Mouse (Mus musculus) liver (tissue): ENCODE measurements around the gene Cbwd1.
A peak's percentile ranks its signal among the peaks of the same experiment; 100 is the strongest.

Experiments
- DNase-seq: peaks from one replicate; pipeline ENCODE4 v3.0.0-alpha.2; 2020; ENCODE audit warnings: mixed read lengths

Gene Cbwd1

DNA sequence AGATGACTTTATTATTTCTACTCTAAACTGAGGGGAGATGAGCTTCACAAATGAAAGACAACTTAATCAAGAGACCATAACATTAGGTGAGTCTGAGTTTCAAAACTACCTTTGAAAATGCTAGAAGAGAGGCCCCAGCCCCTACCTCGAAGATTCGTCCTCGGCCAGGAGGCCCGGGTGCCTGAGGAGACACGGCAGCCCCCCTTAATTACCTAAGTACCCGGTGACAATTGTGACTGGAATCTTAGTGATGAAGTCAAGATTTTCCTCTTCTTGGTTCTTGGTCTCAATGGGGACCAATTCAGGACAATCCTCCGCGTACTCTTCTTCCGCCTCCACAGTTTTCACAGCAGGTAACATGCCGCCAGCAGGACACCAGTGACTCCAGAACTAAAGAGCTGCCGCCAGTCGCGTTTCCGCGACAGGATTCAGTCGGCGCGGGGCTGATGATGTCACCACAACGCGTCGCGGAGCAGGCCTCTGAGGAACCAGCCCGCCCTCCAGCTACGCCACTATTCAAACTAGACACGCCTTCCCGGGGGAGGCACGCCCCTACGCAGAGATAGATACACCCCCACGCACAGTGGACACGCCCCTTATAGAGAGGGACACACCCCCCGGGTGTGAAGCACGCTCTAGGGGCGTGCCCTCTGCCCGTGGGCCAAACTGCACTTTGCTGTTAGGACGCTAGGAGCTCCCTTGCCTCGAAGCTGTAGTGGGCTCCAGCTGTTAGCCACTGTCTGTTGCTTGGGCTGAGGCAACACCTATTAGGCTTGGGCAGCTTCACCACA lies at the start of gene Cbwd1:
Cbwd1 (minus strand) TSS at position 439 of the 791 bp plus-strand sequence.
- DNase-seq, result peak; percentile 99

DNA sequence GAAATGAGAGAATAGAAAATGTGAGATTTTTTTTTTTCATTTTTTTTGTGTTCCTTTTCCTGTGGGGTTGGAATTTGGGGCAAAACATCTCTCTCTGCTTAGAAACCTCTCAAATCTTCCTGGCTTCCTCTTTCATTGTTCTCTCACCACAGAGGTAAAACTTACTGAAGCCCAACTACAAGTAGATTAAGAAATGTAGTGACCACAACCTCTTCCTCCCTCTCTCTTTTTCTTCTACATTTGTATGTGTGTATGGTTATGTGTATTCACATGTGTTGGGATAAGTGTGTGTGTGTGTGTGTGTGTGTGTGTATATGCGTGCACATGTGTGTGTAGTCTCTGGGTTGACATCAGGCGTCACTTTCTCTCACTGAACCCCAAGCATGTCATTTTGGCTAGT lies 47.1 kb upstream of the Cbwd1 start:
- no peak for DNase-seq

DNA sequence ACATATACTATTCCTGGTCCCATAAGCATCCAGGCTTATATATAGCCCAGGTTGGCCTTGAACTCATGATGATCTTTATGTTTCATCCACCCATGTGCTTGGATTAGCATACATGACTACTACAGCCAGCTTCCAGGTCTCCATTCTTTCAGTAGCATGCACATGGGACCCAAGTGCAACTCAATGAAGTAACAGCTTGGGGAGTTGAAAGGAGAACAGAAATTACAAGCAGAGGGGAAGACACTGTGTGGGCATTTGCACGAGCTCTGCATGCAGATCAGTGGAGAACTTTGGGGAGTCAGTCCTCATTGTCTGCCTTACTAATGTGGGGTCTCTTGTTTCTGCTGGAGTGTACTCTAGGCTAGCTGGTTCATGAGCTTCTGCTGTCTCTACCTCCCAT lies 45.3 kb upstream of the Cbwd1 start:
- no peak for DNase-seq

DNA sequence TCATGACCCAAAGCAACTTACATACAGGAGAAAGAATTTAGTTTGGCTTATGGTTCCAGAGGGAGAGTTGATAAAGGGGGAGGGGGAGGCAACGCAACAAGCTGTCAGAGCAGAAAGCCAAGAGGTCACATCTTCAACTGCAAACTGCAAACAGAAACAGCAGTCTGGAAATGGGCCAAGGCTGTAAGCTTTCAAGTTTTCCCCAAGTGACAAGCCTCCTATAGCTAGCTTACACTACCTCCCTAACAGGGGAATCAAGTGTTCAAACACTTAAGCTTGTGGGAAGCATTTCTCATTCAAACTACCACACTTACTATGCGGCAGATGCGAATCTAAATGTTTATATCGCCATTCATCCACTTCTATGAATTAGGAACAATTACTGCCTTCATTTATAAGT lies 42.4 kb upstream of the Cbwd1 start:
- DNase-seq, result no peak

DNA sequence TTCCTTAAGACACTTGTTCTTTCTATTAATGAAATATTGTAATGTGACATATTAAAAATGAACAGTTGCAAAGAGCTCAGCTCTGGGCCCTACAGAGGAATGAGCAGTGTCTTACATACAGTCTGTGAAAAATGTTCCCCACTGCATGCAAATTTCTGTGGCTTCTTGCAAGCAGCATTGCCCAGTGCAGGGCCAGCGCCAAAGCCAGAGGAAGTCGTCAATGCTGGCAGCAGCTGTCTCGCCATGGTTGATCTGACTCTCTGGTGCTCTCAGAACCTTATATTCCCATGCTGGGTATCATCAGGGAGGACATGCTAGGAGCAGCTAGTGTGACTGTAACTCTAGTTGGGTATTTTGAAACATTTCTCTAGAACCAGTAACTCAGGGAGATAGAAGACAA lies 41.4 kb upstream of the Cbwd1 start:
- no peak for DNase-seq

DNA sequence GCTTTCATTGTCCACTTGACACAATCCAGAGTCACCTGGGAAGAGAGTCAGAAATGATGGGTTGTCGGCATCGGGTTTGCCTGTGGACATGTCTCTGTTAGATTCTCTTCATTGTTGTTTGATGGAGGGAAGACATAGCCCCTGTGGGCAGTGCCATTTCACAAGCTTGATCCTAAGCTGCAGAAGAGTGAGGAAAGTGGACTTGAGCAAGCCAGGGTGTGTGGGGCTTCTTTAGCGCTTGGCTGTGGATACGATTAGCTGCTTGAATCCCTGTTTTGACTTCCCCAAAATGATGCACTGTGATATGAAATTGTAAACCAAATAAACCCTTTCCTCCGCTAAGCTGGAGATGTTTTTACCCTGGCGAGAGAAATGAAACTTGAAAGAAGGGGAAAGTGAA lies 40.6 kb upstream of the Cbwd1 start:
- DNase-seq, result no peak

DNA sequence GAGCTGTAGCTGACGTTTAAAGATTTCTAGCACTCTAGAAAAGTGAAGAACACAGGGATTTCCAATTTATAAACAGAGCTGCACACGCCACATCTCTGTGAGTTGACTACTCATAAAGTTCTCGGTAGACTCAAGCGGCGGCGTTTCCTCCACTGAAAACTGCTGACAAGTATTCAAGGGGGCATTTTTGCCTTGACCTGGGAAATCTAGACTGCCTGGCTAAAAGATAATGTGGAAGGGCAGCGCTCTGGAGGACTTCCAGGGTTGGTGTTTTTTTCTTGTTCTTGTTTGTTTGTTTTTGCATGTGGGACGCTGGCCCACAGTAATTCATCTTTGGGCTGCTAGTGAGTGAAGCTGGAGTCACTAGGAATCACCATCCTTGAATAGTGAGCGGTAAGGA lies 38.7 kb upstream of the Cbwd1 start:
- peak; percentile 29 for DNase-seq

DNA sequence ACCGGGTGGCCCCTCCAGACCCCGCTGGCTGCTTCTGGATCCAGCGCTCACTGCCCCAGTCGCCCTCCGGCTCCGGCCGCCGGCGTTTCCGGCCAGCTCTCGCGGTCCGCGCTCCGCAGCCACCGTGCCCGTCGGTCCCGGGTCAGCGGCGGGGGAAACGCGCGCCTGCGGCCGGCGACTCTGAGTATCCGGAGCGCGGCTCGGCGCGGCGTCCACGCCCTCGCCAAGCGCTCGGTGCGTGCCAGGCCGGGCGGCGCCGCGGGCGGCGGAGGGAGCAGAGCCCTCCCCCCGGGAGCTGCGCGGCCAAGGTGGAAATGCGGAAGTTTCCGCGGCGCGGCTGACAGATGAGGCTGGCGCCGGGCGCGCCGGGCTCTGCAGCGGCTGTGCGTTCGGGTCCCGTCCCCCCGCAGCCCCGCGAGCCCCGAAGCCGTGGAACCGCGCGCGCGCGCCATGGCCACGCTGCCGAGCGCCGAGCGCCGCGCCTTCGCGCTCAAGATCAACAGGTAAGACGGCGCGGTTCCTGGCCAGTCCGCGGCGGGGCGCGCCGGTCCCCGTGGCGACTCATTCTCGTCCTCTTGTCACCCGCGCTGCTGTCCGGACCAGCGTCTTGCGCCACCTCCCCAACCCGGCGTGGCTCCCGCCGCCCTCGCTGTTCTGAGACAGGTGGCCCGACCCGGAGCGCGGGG lies 37.9 kb upstream of the Cbwd1 start, which contains the start of gene Dock8:
Dock8 (plus strand) TSS at position 334 of the 686 bp plus-strand sequence.
- peak; percentile 77 for DNase-seq

DNA sequence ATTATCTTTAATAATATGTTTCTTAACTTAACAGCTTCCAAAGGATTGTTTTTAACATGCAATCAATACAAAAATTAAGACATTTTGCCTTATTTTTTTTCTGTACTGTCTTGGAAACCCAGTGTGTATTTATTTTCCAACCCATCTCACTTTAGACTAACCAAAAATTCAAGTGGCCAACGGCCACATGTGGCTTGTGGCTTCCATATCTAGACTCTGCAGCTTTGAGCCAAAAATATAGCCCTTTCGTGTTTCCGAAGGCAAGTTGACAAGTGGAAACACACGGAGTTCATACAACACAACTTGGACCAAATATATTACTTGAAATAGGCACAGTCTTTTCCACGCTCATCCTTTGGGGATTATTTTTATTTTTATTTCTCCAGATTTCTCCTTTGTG lies 37.2 kb upstream of the Cbwd1 start:
- DNase-seq, result peak; percentile 23

DNA sequence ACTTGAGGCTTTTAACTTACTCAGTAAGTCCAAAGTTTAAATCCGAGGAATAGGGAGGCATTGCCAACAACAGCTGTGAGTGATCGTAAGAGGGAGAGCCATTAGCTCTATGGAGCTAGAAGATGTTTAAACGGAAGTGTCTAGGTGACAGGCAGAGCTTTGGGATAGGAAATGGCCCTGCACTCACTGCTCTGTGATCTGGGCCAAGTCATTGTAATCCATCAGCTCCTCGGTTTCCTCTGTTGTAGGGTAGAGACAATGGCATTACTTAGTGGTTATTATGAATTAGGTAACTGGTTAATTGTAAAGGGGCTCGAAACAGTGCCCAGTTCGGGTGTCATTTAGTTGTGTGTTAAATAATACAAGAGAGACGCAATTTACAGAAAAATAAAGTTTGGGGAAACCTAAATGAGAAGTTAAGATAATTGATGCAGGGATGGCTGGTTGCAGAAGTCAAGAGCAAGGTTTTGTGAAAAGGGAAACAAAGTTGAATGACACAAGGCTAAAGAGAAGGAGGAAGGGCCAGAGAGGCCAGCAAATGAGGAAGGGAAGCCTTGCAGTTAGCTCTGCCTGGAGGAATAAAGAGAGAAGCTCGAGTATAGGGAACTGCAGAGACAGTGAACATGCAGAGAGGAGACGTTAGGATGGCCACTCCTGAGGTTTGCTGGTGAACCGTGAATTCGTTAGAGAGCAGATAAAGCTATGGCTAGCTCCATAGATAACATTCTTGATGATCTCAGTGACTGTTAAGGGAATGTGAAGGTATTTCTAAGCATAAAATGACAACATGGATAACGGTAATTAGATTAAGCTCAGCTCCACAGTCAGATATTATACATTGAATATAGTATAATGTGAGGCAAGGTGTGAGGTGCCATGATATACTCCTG lies 35.6 kb upstream of the Cbwd1 start:
- DNase-seq, result no peak

DNA sequence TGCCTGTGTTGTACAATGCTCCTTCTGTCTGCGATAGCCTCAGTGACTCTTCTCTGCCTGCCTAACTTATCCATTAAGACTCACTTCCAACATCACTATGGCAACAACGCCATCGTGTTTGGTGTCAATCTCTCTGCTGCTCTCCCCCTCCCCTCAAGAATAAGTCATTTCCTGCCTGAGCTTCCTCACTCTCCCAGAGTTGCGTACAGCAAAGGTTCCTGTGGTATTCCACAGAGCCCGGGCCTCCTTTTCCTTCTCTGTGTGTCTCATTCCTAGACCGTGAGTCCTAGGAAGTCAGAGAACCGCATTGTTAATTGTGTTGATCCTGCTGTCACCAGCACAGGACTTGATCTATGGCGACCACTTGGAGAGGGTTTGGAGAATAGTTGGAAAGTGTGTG lies 33.5 kb upstream of the Cbwd1 start:
- DNase-seq, result no peak

DNA sequence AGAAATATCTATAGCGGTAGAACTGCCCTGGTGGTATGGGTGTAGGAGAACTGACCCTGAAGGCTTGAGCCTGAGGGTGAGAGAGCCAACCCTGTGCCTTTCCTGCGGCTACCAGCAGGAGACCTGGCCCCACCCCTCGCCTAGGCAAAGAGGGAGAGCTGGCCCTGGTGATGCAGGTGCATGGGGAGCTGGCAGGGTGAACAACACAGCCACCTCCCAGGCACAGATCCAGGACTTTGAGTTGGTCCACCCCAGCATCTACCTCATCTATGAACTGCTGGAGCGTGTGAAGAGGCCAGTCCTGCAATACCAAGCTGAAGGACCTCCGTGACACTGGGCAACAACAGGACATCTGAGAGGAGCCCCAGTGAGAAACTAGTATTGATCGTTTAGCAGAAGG lies 32.1 kb upstream of the Cbwd1 start:
- no peak for DNase-seq

DNA sequence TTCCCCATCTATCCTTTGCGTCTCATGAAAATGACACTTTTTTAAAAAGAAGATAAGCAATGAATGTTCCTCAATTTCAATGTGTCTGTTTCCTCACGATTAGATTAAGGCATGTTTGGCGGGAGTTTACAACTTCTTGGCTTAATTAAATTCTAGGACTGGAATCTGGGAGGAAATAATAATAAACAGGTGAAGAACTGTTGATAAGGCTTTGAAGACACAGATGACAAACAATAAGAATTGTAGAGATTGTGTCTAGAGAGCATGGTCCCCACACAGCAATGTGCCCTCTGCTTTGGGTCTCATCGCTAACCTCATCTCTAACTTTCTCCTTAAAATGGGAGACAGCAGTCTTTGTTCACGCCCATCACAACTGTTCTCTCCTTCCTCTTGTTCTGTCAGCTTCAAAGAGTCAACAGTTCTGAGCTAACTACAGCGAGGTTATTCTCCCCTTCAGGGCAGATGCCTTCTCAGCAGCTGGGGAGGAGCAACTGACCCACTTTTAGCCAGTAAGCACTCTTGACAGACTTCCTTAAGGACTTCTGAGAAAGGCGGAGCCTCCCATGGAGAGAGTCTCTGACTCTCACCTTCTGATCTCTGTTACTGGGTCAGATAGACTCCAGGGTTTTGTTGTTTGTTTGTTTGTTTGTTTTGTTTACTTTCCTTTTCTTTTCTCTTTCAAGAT lies 28.9 kb upstream of the Cbwd1 start:
- DNase-seq, result peak; percentile 35

DNA sequence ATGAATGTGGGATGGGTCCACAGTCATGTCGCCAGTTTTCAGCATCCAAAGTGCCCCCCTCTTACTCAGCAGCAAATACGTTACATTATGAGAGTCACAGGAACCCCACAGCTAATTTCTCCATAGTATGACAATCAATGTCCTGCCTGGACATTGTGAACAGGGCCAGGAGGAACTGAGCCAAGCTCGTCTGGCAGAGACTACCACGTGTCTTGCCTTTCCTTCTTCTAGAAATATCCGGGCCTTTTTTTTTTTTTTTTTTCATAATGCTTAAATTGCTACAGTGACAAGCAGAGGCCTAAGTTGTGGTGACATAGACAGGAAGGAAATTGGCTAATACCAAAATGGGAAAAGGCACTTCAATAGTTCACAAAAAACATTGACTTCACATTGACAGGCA lies 27.4 kb upstream of the Cbwd1 start:
- DNase-seq, result no peak

DNA sequence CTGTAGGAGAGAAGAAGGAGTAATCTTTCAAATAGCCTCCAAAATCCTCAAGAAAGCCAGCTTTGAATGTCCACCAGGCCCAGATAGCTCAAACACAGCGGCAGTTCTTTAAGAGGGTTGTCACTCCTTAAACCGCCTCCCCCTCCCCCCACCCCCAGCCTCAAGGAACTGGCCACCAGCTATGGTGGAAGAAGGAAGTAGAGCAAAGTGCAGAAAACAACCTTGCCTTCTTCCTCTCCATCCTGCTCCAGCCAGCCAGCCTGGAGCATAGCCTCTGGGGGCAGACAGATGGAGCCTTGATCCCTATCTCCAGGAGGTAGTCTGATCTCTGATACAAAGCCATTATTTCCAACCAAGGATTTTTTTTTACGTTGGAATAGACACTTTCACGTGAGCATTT lies 25.9 kb upstream of the Cbwd1 start:
- no peak for DNase-seq

DNA sequence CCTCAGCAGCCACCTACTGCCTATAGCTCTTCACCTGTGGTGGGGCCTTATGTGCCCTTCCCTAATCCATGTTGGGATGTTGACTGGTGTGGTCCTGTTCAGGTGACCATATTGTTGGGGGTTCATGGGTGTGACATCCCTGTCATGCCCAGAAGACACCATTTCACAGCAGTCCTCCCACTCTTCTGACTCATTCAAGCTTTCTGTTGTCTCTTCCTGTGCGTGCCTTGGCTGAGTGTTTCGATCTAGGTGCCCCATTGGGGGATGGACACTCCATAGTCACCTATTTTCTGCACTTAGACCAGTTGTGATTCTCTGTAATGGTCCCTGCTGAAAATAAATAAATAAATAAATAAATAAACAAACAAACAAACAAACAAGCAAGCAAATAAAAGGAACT lies 23.6 kb upstream of the Cbwd1 start:
- no peak for DNase-seq

DNA sequence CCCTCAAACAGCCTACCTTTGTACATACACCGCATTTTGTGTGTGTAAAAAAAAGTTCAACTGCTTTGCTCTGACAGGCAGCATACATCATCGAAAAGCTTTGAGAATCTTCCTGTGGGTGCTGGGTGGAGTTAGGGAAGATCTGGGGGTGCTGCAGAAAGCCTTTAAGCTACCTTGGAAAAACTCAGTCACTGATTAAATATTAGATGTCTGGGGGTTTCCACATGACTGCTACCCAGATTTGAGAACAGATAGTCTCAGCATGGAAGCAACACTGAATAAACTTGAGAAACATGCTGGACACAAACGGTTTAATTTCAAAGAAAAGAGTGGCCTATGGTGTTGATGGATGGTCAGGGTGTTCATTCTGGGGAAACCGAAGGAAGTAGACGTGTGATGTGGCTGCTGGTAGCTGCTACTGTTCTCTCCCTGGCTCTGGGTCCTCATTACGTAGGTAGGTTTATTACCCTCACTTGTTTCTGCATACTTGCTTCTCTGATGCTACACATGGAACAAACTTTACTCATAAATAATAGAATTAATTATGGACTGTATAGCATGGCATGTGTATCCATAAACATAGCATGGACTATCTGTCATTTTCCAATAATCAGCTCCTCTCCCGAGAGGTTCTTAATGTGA lies 22.6 kb upstream of the Cbwd1 start:
- DNase-seq, result no peak

DNA sequence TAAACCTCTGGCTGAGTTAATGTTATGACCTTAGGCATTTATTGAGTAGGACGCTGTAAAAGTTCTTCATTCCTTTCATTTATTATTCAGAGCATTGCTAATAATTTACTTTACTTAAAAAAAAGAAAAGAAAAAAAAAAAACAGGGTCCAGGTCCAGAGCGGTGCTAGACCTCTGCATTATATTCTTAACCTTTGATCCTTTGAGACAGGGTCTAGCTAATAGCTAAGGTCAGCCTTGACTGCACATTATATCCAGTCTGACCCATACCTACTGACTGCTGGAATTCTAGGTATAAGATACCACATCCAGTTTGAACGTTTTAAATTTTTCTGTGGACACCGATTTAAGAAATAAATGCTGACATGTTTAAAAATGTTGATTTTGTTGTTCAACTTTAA lies 21.6 kb upstream of the Cbwd1 start:
- DNase-seq, result no peak

DNA sequence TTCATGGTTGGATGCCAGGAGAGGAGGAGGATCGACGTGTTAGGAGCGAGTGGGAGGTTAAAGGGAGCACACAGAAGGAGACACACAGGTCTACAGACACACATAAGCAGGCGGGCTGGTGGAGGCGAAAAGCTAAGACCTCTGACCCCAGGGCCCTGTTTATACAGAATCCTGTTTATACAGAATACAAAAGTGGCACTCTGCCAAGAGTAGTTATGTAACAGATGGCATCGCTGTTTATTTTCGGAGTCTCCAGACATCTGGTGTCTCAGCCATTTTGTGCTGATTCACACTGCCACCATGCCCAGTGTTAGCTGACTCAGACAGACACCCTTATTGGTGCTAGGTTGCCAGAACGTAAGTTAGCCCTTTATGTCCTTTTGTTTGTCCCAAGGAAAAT lies 19.9 kb upstream of the Cbwd1 start:
- no peak for DNase-seq

DNA sequence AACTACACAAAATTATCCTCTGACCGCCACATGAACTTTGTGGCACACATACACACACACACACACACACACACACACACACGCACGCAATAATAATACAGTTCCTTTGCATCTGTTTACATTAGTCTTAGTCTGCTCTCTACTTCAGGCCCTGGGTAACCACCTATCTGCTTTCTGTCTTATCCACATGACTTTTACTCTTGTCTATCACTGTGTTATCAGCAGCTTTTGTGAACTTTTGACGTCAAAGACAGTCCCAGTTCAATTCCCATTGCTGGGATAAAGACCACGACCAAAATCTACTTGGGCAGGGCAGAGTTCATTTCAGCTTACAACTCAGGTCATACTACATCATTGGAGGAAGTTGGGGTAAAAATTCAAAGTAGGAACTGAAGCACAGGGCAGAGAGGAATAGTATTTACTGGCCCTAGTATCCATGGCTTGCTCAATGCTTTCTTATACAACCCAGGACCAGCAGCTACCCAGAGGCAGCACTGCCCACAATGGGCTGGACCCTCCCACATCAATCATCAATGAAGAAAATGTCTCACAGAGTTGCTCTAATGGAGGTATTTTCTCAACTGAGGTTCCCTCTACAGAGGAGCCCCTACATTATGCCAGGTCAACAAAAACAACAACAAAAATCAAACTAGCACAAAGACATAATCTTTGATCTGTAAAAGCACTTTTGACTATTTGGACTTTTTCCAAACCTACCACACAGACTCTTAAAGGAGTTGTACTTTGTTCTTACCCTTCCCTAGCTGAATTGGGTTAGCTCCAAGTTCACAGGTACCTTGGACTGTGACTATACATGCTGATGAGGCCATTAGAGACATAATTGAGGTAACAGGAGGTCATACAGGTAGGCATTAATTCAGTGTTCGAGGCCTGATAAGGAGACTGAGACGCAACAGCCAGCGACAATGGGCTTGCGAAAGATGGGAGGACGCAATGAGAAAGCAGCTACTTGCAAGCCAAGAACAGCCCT lies 17.7 kb upstream of the Cbwd1 start:
- DNase-seq, result no peak

DNA sequence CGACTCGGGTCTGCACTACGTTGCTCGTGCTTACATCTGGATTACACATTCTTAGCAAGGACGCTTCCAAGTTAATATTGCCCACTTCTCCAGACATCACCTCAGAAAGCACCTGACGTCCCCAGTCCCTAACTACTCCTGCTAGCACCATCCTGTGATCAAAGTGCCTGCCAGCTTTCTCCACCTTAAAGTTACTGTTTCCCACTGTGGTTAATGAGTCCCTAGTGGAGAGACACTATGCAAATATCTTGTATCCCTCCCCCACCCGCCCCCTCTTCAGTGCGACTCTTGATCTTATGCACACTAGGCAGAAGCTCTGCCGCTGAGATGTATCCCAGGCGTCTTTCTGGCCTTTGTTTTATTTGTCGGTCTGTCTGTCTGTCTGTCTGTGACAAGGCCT lies 16.6 kb upstream of the Cbwd1 start:
- no peak for DNase-seq
